Mouse (Mus musculus): Measurements from ENCODE around the gene Efhd1.

- TF ChIP-seq CTCF (IDR thresholded peaks at IDR 0.05; ENCODE audit: low read depth) (no peak), EP300 (IDR thresholded peaks at IDR 0.05; ENCODE audit: low read depth) (no peak)
Observed at GRCm38 (mm10) chr1:87324649-87325048, 60.5 kb downstream of the Efhd1 start.
